7 mouse cellular contexts compared by ENCODE assay signal in the genomic region with DNA sequence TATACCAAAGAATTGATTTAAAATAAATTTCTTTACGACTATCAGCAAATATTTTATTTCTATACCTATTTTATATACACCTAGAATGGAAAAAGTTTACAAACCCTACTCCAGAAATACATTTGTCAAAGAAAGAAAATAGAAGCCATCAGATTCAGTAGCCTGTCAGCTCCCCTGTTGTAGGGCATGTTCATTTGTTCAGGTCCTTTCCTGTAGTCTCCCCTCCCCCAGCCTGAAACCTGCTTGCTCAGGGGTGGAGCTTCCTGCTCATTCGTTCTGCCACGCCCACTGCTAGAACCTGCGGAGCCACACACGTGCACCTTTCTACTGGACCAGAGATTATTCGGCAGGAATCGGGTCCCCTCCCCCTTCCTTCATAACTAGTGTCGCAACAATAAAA. TPM values are rescaled to one million over a fixed set of nuclear protein-coding genes. Genes with fewer than 3 reads are reported as not detected.
A peak's percentile ranks its signal among the peaks of the same experiment; 100 is the strongest.
DNase-seq lines count a peak whose midpoint lies in the region; TF ChIP-seq lines count a peak whose summit lies in the region.
"Not testable (repeated sequence)": the region's sequence is repeated elsewhere in the genome, so short reads cannot be mapped to it uniquely, and the experiment has no call there.

No protein-coding gene starts in this region.

- peak; percentile 62 for DNase-seq in CD4-positive, CD25-positive, alpha-beta regulatory T cell, adult 2 months (ENCODE audit: low read depth, low spot score)
- DNase-seq in ES-CJ7 (ENCODE audit: low read depth, low spot score) (peak; percentile 42), WW6 (ENCODE audit: low read depth, low spot score) (peak; percentile 3)
- peak; percentile 71 for DNase-seq in induced T-regulatory cell, adult 2 months (ENCODE audit: low read depth)
- DNase-seq in liver, adult 2 months (ENCODE audit: extremely low read depth, low read depth, low spot score) = peak; percentile 52
- DNase-seq in splenic B cell, adult 2 months (ENCODE audit: low read depth, low spot score) = peak; percentile 48
- peak; percentile 22 for DNase-seq in urinary bladder, postnatal 14 days (ENCODE audit: low spot score)

- H3K27me3 ChIP-seq in liver, adult 2 months (ENCODE audit: control insufficient read depth, insufficient read depth, low read length); splenic B cell, adult 2 months (ENCODE audit: control insufficient read depth, insufficient read depth, low read length, poor library complexity, severe bottlenecking): not testable (repeated sequence)

- H3K36me3 ChIP-seq in liver, adult 2 months (ENCODE audit: control insufficient read depth, insufficient read depth, low read length); splenic B cell, adult 2 months (ENCODE audit: control insufficient read depth, insufficient read depth, low read length, poor library complexity, severe bottlenecking): not testable (repeated sequence)

- WGBS in liver, adult 2 months = 20% methylated on average over 7 of the region's 8 CpGs

- H3K4me1 ChIP-seq in liver, adult 2 months (ENCODE audit: control insufficient read depth, insufficient read depth, low read length) = peaks cover 16% of the 10 kb centered on the region

- not testable (repeated sequence) for H3K27ac ChIP-seq in liver, adult 2 months (replicated peaks; ENCODE audit: insufficient read depth, low read depth, low read length)

- not testable (repeated sequence) for TF ChIP-seq CTCF in liver, adult 2 months (IDR thresholded peaks at IDR 0.05; ENCODE audit: low read depth, low read length)

- TF ChIP-seq POLR2A in liver, adult 2 months (IDR thresholded peaks at IDR 0.05; ENCODE audit: extremely low read depth, insufficient read depth, low read length) = not testable (repeated sequence)

- not testable (repeated sequence) for H3K4me3 ChIP-seq in liver, adult 2 months (ENCODE audit: insufficient read depth, low read depth, low read length)

- H3K79me2 ChIP-seq in liver, adult 2 months (ENCODE audit: control insufficient read depth, insufficient read depth, low read length) = peaks cover 20% of the 10 kb centered on the region; the same call in 1 of the 2 replicates

- H3K9ac ChIP-seq in liver, adult 2 months (ENCODE audit: low read depth, low read length) = not testable (repeated sequence)

RNA-seq across cellular contexts. Expression of a gene that starts 12.6 kb away (rescaled TPM):
- 24.7 and 24.9 TPM in 2 replicates for total RNA-seq in liver, adult 2 months (2014; rRNA removed)
- polyA plus RNA-seq in liver, adult 2 months (2012; rRNA removed) = 5.1 and 5.7 TPM in 2 replicates

Comparison
In these comparisons a context has a peak if more than half of its experiments do, and no peak if none do; other contexts are left out.
1. DNase-seq: peak in every context shown above with its lines; median percentile 71 in induced T-regulatory cell, adult 2 months; 62 in CD4-positive, CD25-positive, alpha-beta regulatory T cell, adult 2 months; 52 in liver, adult 2 months; 48 in splenic B cell, adult 2 months; 42 in ES-CJ7; 22 in urinary bladder, postnatal 14 days; 3 in WW6.